Mouse (Mus musculus) hindbrain, embryonic 15.5 days (tissue): ENCODE data around the gene Whamm. TPM values are rescaled to one million over a fixed set of nuclear protein-coding genes. Genes with fewer than 3 reads are reported as not detected.

ENCODE experiments used
- ATAC-seq: fragments of 200-750 bp; cut with Nextera tagmentation; 2 replicates; pipeline ENCODE4 v1.8.0; 2017; ENCODE audit warnings: low read depth, moderate number of reproducible peaks, moderate TSS enrichment; ENCODE audit not compliant: low FRiP score
- H3K27ac ChIP-seq: fragments of 300-500 bp; sonication (generic); replicated peaks from 2 replicates; pipeline ENCODE4 v1.5.1; 2015; ENCODE audit warnings: mild to moderate bottlenecking, inconsistent platforms
- H3K27me3 ChIP-seq: fragments of 300-500 bp; sonication (generic); 2 replicates; pipeline ENCODE4 v1.6.1; 2015; ENCODE audit warnings: control low read depth, inconsistent platforms
- H3K36me3 ChIP-seq: fragments of 300-500 bp; sonication (generic); 2 replicates; pipeline ENCODE4 v1.6.1; 2015; ENCODE audit warnings: control low read depth, inconsistent platforms
- H3K4me1 ChIP-seq: fragments of 300-500 bp; sonication (generic); replicated peaks from 2 replicates; pipeline ENCODE4 v1.6.1; 2015; ENCODE audit warnings: control low read depth, inconsistent platforms
- H3K4me2 ChIP-seq: fragments of 300-500 bp; sonication (generic); 2 replicates; pipeline ENCODE4 v1.6.1; 2015; ENCODE audit warnings: moderate library complexity, mild to moderate bottlenecking, inconsistent platforms
- H3K4me3 ChIP-seq: fragments of 300-500 bp; sonication (generic); 2 replicates; pipeline ENCODE4 v1.5.1; 2015; ENCODE audit warnings: mild to moderate bottlenecking, inconsistent platforms
- H3K9ac ChIP-seq: fragments of 300-500 bp; sonication (generic); 2 replicates; pipeline ENCODE4 v1.6.1; 2015; ENCODE audit warnings: inconsistent platforms
- H3K9me3 ChIP-seq: fragments of 300-500 bp; sonication (generic); 2 replicates; pipeline ENCODE4 v1.6.1; 2016; ENCODE audit warnings: control low read depth, inconsistent platforms
- WGBS: fragments of 180-500 bp; shearing (Covaris S2); methylation state at CpG from one replicate; pipeline ENCODE4 v1.1.7; 2015; 5-methylcytosine and 5-hydroxymethylcytosine counted together
- polyA plus RNA-seq: library from polyadenylated mRNA; unstranded; fragments of >200 nt; fragmentation: Nextera tagmentation; extraction: Ambion mirVana; gene quantifications from 2 replicates; pipeline ENCODE4 v1.2.1, GENCODE M21; 2015

Gene Whamm
- 5.5 and 6.6 TPM in 2 replicates for polyA plus RNA-seq

DNA sequence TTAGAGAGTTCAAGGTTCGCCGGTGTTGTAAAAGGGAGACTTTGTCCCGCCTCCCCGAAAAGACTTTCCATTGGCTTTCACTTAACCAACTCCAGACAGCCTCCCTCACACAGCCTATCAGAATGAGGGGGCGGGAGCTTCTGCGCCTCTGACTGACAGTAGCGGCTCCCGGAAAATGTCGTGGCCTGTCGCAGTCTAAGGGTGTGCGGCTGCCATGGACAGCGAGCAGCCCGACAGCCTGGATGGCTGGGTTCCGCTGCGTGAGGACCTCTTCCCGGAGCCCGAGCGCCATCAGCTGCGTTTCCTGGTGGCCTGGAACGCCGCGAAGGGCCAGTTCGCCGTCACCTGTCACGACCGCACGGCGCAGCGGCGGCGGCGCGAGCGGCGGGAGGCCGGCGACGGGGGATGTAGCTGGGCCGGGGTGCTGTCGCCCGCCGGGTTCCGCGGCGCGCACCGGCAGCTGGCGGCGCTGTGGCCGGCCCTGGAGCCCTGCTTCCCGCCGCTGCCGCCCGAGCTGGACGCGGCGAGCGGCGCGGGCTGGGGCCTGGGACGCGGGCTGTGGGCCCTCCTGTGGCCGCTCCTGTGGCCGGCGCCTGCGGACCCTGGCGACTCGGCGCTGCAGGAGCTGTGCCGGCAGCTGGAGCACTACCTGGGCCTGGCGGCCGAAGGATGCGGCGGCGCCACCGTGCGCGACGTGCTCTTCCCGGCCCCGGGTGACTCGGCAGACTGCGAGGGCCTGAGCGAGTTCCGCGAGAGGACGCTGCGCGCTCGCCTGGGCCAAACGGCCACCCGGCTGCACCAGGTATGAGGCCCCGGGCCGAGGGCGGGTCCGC is at the start of gene Whamm:
TSS of gene Whamm (plus strand) at position 159 of the 833 bp plus-strand sequence.
- peak; percentile 100 for ATAC-seq
- WGBS: under 1% methylated on average over 74 of the region's 96 CpGs

DNA sequence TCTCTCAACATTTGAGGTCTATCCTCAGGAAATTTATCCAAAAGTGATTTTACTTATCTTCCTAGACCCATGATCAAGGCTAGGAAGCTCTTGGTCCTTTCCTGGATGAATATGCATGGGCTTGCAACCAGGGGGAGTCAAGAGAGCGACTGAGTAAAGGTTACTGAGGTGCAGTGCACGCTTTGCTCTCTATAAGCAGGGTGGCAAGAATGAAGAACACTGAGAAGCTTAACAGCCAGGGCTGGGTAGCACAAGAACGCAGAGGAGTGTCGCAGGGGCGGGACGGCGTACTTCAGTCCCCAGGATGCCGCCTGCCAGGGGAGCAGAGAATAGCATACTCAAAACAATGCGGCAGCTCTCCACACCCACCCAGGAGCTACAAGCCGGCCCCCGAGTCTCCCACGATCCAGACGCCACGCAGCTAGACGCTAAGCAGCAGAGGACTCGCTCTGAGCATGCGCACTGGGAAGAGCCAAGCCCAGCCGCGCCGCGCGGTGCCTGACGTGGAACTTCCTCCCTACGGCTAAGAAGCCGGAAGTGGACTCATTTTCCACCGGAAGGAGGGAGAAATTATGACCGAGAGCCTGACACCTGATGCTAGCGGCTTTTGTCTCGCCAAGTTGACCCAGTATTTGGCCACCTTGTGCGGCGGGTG is 47.9 kb upstream of the Whamm start:
- peak; percentile 99 for ATAC-seq
- Histone ChIP-seq H3K4me3 (peak overlapping the region; percentile 89), H3K27me3 (no peaks in the 10 kb centered on the region), H3K9me3 (no peaks in the 10 kb centered on the region), H3K27ac (peak overlapping the region; percentile 99), H3K9ac (peak overlapping the region; percentile 93), H3K4me1 (peaks cover 34% of the 10 kb centered on the region), H3K4me2 (peak overlapping the region; percentile 81), H3K36me3 (peaks cover 12% of the 10 kb centered on the region; the same call in 1 of the 2 replicates)
- under 1% methylated on average over 31 of the region's 31 CpGs for WGBS

More for the DNA sequence above, at the start of gene Whamm:
- Histone ChIP-seq H3K36me3 (peaks cover 6% of the 10 kb centered on the region; the same call in 1 of the 2 replicates), H3K4me1 (peaks cover 25% of the 10 kb centered on the region), H3K27ac (peak within 1 kb of the TSS; percentile 92), H3K4me2 (peak within 1 kb of the TSS; percentile 65), H3K9ac (peak within 1 kb of the TSS; percentile 84), H3K9me3 (no peaks in the 10 kb centered on the region), H3K27me3 (no peaks in the 10 kb centered on the region), H3K4me3 (peak within 1 kb of the TSS; percentile 69)

- peak overlapping the region; percentile 89 for H3K4me3 ChIP-seq
- H3K4me1 ChIP-seq: peaks cover 34% of the 10 kb centered on the region
- peak overlapping the region; percentile 99 for H3K27ac ChIP-seq
- no peaks in the 10 kb centered on the region for H3K27me3 ChIP-seq
- no peak for ATAC-seq
- H3K9ac ChIP-seq: peak overlapping the region; percentile 93
- peak overlapping the region; percentile 81 for H3K4me2 ChIP-seq
- H3K36me3 ChIP-seq: peaks cover 15% of the 10 kb centered on the region; the same call in 1 of the 2 replicates
- 13% methylated on average over 13 of the region's 13 CpGs for WGBS
- H3K9me3 ChIP-seq: no peaks in the 10 kb centered on the region
Observed at GRCm38 (mm10) chr7:81523663-81524017, 47.4 kb upstream of the Whamm start.

DNA sequence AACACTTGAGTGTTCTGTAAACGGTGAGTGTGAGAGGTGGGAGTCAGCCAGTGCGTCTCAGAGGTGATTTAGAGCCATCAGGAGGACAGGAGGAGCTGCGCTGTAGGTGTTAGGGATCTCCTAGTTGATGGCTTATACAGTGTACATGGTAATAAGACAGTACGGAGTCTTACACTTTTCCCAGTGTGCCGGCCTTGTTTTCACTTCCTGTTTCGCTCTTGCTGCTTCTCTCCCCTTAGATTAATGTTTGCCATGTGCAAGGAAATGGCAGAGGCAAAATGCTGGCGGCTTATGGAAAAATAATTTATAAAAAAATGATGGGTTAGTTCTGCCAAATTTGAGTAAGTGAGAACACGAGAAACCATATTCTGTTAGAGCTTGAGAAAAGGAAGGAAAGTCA is 42.1 kb upstream of the Whamm start:
- H3K9me3 ChIP-seq: no peaks in the 10 kb centered on the region
- H3K4me2 ChIP-seq: no peak overlapping the region
- WGBS: 92% methylated on average over 8 of the region's 8 CpGs
- H3K36me3 ChIP-seq: peaks cover 57% of the 10 kb centered on the region
- no peak overlapping the region for H3K9ac ChIP-seq
- no peaks in the 10 kb centered on the region for H3K27me3 ChIP-seq
- no peak overlapping the region for H3K4me3 ChIP-seq
- ATAC-seq: no peak
- no peak overlapping the region for H3K27ac ChIP-seq
- H3K4me1 ChIP-seq: peaks cover 21% of the 10 kb centered on the region

- H3K9me3 ChIP-seq: no peaks in the 10 kb centered on the region
- ATAC-seq: no peak
Observed at GRCm38 (mm10) chr7:81531462-81531861, 39.6 kb upstream of the Whamm start.

DNA sequence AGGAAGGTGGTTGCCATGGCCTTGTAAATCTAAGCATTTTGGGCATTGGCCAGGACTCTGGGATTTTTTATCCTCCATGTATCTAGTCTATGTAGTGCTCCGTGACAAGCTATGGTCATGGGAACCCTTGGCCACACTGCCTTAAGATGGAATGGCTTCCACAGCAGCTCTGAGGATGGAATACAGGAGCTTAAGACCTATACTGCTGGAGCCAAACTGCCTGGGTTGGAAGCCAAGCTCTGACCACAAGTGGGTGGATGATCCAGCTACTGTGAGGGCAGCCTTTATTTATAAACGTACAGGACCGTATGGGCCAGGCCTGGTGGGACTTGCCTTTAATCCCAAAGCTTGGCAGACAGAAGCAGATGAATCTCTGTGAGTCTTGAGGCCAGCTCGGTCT is 34.6 kb upstream of the Whamm start:
- peaks cover 37% of the 10 kb centered on the region for H3K36me3 ChIP-seq
- ATAC-seq: no peak
- H3K4me3 ChIP-seq: no peak overlapping the region
- H3K27ac ChIP-seq: no peak overlapping the region
- H3K4me1 ChIP-seq: no peaks in the 10 kb centered on the region
- H3K4me2 ChIP-seq: no peak overlapping the region
- WGBS: 90% methylated on average over 4 of the region's 4 CpGs
- no peaks in the 10 kb centered on the region for H3K9me3 ChIP-seq
- H3K27me3 ChIP-seq: no peaks in the 10 kb centered on the region
- no peak overlapping the region for H3K9ac ChIP-seq

More at GRCm38 (mm10) chr7:81531462-81531861, 39.6 kb upstream of the Whamm start:
- Histone ChIP-seq H3K36me3 (peaks cover 66% of the 10 kb centered on the region), H3K4me1 (peaks cover 1% of the 10 kb centered on the region; the same call in 1 of the 2 replicates), H3K4me3 (no peak overlapping the region), H3K9ac (no peak overlapping the region), H3K4me2 (no peak overlapping the region), H3K27me3 (no peaks in the 10 kb centered on the region), H3K27ac (no peak overlapping the region)
- 98% methylated on average over 1 of the region's 1 CpGs for WGBS

DNA sequence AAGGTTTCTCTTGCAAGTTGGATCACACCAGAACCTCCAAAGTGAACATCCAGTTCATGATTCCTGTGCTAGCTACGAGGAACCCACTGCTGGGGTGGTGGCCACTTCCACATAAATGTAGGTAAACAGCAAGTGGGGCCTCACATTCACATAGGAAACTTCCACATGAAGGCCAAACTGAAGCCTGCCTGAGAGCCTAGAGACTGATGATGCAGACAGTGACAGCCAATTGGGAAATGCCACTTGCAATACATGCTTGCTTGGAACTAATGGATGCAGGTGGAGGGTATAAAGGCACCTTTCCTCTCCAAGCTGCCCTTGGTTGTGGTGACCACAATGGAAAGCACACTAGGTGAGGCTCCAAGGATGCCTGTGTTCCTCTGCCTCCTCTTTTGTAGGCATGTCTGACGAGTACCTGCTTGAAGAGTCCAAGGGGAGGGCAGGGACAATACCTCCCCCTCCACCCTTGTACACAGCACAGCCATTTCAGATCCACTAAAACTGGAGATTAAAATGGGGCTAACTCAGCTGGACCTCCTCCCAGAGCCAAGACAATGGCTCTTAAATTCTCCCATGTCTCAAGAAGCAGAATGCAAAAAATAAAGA is 32.9 kb upstream of the Whamm start:
- Histone ChIP-seq H3K4me2 (no peak overlapping the region), H3K36me3 (peaks cover 22% of the 10 kb centered on the region), H3K4me1 (no peaks in the 10 kb centered on the region), H3K9me3 (no peaks in the 10 kb centered on the region), H3K9ac (no peak overlapping the region), H3K27me3 (no peaks in the 10 kb centered on the region), H3K27ac (no peak overlapping the region), H3K4me3 (no peak overlapping the region)
- WGBS: 81% methylated on average over 2 of the region's 2 CpGs
- no peak for ATAC-seq

GRCm38 (mm10) chr7:81539565-81539964 is 31.5 kb upstream of the Whamm start:
- WGBS: 6% methylated on average over 2 of the region's 2 CpGs
- ATAC-seq: no peak
- Histone ChIP-seq H3K4me3 (no peak overlapping the region), H3K9ac (no peak overlapping the region), H3K36me3 (peaks cover 8% of the 10 kb centered on the region), H3K4me2 (no peak overlapping the region), H3K4me1 (no peaks in the 10 kb centered on the region), H3K27ac (no peak overlapping the region), H3K27me3 (no peaks in the 10 kb centered on the region), H3K9me3 (no peaks in the 10 kb centered on the region)

GRCm38 (mm10) chr7:81540999-81541398 is 30.1 kb upstream of the Whamm start:
- H3K9ac ChIP-seq: no peak overlapping the region
- no peaks in the 10 kb centered on the region for H3K9me3 ChIP-seq
- WGBS: 67% methylated on average over 1 of the region's 1 CpGs
- ATAC-seq: no peak
- H3K4me3 ChIP-seq: no peak overlapping the region
- H3K4me1 ChIP-seq: no peaks in the 10 kb centered on the region
- H3K36me3 ChIP-seq: no peaks in the 10 kb centered on the region
- H3K4me2 ChIP-seq: no peak overlapping the region
- H3K27ac ChIP-seq: no peak overlapping the region
- no peaks in the 10 kb centered on the region for H3K27me3 ChIP-seq

DNA sequence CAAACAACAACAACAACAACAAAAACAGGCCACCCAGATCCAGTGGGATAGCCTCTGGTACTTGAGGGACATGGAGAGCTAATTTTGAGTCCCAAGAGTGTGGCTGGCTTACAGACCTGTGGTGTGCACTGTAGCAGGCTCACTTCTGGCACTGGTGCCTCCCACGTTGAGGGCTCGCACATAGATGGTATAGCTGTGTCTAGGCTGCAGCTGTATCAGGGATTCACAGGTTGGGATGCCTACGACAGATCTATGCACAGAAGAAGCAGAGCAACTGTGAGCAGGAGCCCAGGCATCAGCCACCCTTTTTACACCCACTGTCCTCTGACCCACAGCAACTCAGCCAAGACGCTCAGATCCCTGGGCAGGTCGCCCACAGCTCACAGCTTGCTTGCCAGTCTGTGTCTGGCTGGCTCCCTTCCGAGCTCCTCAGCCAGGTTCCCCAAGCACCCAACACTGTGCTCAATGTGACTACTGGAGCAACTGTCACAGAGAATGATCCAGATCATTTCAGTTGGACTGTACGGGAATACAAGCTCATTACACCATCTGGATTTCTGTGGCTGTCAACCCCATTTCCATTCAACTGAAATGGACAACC is 29.0 kb upstream of the Whamm start:
- H3K9ac ChIP-seq: no peak overlapping the region
- H3K36me3 ChIP-seq: no peaks in the 10 kb centered on the region
- H3K27me3 ChIP-seq: no peaks in the 10 kb centered on the region
- H3K4me1 ChIP-seq: no peaks in the 10 kb centered on the region
- no peak for ATAC-seq
- no peaks in the 10 kb centered on the region for H3K9me3 ChIP-seq
- no peak overlapping the region for H3K27ac ChIP-seq
- 90% methylated on average over 7 of the region's 7 CpGs for WGBS
- no peak overlapping the region for H3K4me2 ChIP-seq
- H3K4me3 ChIP-seq: no peak overlapping the region

- no peaks in the 10 kb centered on the region for H3K9me3 ChIP-seq
- no peak overlapping the region for H3K9ac ChIP-seq
- no peak overlapping the region for H3K4me3 ChIP-seq
- H3K27me3 ChIP-seq: no peaks in the 10 kb centered on the region
- H3K4me2 ChIP-seq: no peak overlapping the region
- ATAC-seq: no peak
- H3K4me1 ChIP-seq: no peaks in the 10 kb centered on the region
- 87% methylated on average over 8 of the region's 8 CpGs for WGBS
- no peak overlapping the region for H3K27ac ChIP-seq
- no peaks in the 10 kb centered on the region for H3K36me3 ChIP-seq
Observed at GRCm38 (mm10) chr7:81542934-81543333, 28.1 kb upstream of the Whamm start.

DNA sequence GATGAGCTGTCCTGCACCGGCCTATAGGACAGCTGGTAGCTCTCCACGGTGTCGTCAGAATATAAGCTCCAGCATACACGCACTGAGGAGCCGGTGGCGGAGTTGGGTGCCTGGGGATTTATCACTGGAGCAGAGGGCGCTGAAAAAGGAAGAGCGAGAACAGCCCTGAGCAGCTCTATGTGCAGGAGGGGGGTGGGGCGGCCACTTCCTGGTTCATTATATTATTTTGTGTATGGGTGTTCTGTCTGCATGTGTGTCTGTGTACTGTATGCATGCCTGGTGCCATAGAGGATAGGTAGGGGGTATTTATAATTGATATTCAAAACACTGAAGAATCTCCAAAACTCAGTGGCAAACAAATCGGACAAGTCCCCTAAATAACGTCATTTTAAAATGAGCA is 22.2 kb upstream of the Whamm start:
- H3K27me3 ChIP-seq: no peaks in the 10 kb centered on the region
- no peaks in the 10 kb centered on the region for H3K9me3 ChIP-seq
- no peaks in the 10 kb centered on the region for H3K36me3 ChIP-seq
- H3K27ac ChIP-seq: no peak overlapping the region
- H3K4me2 ChIP-seq: no peak overlapping the region
- no peak overlapping the region for H3K9ac ChIP-seq
- WGBS: 71% methylated on average over 11 of the region's 11 CpGs
- ATAC-seq: no peak
- no peaks in the 10 kb centered on the region for H3K4me1 ChIP-seq
- no peak overlapping the region for H3K4me3 ChIP-seq
